Mouse (Mus musculus) left cerebral cortex, adult 18-20 months (tissue): ENCODE measurements around the gene Pgap2. TPM values are rescaled to one million over a fixed set of nuclear protein-coding genes. Genes with fewer than 3 reads are reported as not detected.
"Not testable (repeated sequence)": the region's sequence is repeated elsewhere in the genome, so short reads cannot be mapped to it uniquely, and the experiment has no call there.

Source experiments
- DNase-seq, 2 experiments: peaks; one replicate each; pipeline ENCODE4 v3.0.0; 2021 to 2022; ENCODE audit warnings: low spot score in 2 of 2, mixed read lengths in 1 of 2
- total RNA-seq, 2 experiments: library from RNA; stranded (reverse); gene quantifications; 2 replicates each; pipeline ENCODE4 v1.2.3; 2021

The Pgap2 gene
- total RNA-seq, 2 experiments from 2014 or later = 20.5 to 21.2 TPM

DNA sequence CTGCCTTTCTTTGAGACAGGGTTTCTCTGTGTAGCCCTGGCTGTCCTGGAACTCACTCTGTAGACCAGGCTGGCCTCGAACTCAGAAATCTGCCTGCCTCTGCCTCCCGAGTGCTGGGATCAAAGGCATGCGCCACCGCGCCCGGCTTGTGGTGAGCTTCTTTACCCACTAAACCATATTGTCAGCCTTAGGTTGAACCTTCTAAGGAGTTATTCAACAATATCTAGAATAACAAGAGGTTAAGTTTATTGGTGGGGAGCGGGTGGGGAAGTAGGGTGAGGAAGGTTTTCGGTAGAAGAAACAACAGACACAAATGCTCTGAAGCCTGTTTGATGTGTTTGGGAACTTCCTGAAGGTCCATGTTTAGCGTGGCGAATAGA, 56.0 kb downstream of the Pgap2 start:
- not testable (repeated sequence) for DNase-seq

DNA sequence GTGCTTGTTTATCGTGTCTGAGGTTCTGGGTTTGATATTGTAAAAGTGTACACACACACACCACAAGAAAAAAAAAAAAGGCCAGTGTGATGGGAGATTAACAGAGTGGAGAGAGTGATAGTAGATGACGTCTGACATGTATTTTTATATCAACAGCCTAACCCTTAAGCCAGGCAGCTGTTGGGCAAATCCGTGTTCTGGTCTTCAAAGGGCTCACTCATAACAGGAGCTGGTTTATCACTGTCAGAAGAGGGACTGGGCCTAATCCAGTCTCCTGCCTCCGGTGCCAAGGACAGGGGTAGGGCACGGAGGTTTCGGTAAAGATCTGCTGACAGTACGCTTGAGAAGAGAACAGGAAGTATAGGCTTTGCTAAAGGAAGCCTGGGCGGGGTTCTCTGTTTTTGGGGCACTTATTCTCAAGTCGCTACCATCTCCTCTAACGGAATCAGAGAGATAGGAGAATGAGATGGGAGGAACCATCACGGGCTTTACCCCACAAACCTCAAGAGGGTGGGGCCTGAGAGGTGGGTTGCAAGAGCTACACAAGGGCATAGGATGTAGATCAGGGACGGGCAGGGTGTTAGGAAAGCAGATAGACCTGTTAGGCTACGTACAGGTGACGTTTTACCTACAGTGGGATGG, 56.5 kb downstream of the Pgap2 start:
- no peak for DNase-seq

DNA sequence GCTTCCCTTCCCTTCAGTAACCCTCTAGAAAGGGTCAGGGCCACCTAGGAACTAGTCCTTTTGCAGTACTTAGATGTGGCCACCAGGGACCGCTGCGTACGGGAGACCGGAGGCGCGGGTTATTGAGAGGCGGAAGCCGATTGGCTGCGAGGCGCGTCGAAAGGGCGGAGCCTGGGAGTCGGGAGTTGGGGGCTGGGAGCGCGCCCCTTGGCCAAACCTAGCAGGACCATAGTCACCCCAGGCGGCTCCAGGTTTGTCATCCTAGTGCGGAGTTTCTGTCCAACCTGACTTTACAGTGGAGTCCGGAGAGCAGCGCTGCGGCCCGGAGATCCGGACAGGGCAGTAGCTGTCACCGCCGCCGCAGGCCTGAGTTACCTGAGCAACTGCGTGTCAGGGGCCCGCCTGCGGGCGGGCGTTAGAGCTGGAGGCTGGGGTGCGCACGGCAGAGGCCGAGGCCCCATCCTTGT, 57.1 kb downstream of the Pgap2 start:
- peak; percentile 95 to 98 for DNase-seq

DNA sequence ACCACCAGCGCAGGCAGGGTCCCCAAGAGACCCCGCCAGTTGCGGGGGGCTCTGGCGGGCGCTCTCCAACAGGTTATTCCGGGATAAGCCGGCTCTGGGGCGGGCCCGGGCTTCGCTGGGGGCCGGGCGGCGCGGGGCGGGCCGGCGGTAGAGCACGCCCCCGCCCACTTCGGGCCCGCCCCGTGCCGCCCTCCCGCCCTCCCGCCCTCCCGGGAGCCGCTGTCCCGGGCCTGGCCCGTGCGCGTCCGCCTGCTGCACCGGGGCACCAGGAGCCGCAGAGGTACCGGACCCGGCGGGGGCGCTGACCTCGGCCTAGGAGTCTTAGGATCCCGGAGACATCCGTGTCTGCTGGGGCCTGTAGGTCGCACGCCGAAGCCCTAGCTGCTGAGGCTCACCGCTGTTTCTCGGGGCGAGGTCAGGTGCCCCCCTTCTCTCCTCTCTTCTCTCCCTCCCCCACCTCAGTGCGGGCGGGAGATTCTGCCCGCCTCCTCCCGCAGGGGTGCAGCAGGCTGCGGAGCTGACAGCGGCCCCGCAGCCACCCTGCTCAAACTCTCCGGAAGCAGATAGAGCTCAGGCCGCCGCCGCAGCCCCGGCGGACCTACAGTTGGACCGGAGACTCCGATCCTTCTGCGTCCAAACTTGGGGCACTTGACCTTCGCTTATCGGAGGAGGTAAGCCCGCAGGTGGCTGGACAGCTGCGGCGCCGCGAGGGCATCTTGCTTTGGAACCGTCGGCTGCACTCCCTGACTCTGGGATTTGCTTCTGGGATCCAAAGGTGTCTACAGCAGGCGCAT, 57.8 kb downstream of the Pgap2 start, which contains the start of gene Stim1:
Gene Stim1 (plus strand): TSS at position 206 of the 794 bp plus-strand sequence.
- peak; percentile 43 to 68 for DNase-seq

DNA sequence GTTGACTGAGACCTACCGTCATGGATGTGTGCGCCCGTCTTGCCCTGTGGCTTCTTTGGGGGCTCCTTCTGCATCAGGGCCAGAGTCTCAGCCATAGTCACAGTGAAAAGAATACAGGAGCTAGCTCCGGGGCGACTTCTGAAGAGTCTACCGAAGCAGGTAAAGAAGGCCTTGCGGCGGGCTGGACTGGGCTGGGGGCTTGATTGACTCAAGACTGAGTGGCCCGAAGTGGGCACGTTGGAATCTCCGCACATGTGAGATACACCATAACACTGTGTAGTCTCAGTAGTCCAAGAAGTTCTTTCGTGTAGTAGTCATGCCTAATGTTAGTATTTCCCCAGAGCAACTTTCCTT, 58.4 kb downstream of the Pgap2 start:
- no peak for DNase-seq

DNA sequence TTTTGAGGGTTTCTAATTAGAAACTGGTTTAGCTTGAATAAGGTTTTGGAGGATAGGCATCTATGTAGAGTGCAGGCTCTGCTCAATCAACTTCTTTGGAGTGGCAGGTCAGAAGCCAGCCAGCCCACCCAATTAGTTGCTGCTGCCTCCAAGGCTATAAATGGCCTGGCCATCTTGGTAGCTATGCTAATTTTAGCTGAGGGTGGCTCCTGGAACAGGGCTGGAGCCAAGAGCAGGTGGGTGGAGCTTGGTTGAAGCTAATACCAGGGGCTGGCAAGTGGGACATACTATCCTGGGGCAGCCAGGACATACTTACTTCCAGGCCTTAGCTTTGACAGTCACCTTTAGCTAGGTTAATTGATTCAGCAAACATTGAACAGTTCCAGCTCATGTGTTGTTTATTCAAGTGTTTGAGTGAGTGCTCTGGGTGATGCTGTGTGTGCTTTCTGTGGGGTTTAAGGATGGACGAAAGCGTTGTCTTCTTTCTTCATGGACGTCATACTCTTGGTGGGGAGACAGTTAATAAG, 62.5 kb downstream of the Pgap2 start:
- no peak for DNase-seq

DNA sequence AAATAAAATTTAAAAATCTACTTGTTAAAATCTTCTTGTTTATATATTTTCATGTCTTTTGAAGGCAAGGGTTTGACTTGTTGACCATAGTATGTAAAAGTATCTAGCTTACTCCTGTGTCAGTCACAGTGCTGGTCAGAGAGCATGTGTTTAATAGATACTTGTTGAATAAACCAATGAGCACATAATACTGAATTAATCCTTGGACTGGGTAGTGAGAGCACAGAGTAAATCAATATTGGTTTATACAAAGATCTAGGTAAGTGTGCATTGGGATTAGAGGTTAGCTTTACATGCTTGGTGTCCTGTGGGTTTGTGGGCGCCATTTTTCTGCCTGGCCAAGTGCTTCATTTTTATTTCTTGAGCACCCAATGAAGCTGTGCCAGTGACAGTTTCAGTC, 71.4 kb downstream of the Pgap2 start:
- DNase-seq = no peak

DNA sequence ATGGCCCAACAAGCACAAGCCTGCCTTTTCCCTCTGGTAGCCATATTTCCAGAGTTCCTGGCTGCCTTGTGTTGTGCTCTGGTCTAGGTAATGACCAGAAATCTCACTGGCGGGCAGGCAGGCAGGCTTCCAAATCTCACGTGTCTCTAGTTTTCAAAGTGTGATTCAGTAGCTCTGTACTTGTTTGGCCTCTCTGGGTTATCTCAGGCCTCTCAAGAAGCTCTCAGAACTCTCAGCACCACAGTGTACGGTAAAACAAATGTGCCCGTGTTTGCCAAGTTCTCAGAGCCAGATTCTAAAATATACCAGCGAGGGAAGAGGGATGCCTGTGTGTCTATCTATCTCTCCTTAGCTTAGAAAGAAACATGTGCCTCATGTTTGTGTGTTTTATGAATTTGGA, 72.3 kb downstream of the Pgap2 start:
- peak in 1 of 2 experiments; percentile 6 for DNase-seq

Other genes starting within 250 kb of the Pgap2 start
- gene Il18bp, start 191.5 kb upstream of the Pgap2 start, total RNA-seq = 1 to 10 TPM; 6.6 to 6.8 TPM
- 10 to 100 TPM; 46.0 to 46.6 TPM for gene Rnf121, start 144.7 kb upstream of the Pgap2 start, total RNA-seq
- gene Xndc1, start 144.7 kb upstream of the Pgap2 start, total RNA-seq = 10 to 100 TPM; 20.5 to 26.6 TPM
- gene Xntrpc, start 144.5 kb upstream of the Pgap2 start, total RNA-seq = 1 to 10 TPM; 2.4 to 2.5 TPM
- gene Trpc2, start 127.1 kb upstream of the Pgap2 start, total RNA-seq = not detected
- not detected for gene Art1, start 108.5 kb upstream of the Pgap2 start, total RNA-seq
- gene Art5, start 100.7 kb upstream of the Pgap2 start, total RNA-seq = not detected
- gene Chrna10, start 93.4 kb upstream of the Pgap2 start, total RNA-seq = under 1 TPM; 0.30 to 0.46 TPM
- gene Nup98, start within 50 bp of the Pgap2 start, total RNA-seq = 10 to 100 TPM; 43.3 to 45.6 TPM
- gene Rhog, start 45.8 kb downstream of the Pgap2 start, total RNA-seq = 10 to 100 TPM; 21.7 to 22.5 TPM
- gene Stim1, start 57.6 kb downstream of the Pgap2 start, total RNA-seq = 10 to 100 TPM; 74.4 to 80.5 TPM
- 10 to 100 TPM; 10.9 to 12.7 TPM for gene Rrm1, start 231.5 kb downstream of the Pgap2 start, total RNA-seq